Mouse (Mus musculus) neural tube, embryonic 14.5 days (tissue): ENCODE measurements around the gene 3110082J24Rik. TPM values are rescaled to one million over a fixed set of nuclear protein-coding genes. Genes with fewer than 3 reads are reported as not detected.

Experiments used
- ATAC-seq: fragments of 200-750 bp; cut with Nextera tagmentation; 2 replicates; pipeline ENCODE4 v1.8.0; 2017; ENCODE audit warnings: low read depth, mild to moderate bottlenecking, moderate TSS enrichment, moderate library complexity
- H3K27ac ChIP-seq: fragments of 300-500 bp; sonication (generic); 2 replicates; pipeline ENCODE4 v1.5.1; 2014; ENCODE audit warnings: low read depth, mild to moderate bottlenecking, control low read depth, low read length, moderate library complexity, mixed read lengths
- H3K27me3 ChIP-seq: fragments of 300-500 bp; sonication (generic); 2 replicates; pipeline ENCODE4 v1.6.1; 2014; ENCODE audit warnings: low read length; ENCODE audit not compliant: control insufficient read depth, insufficient read depth
- H3K36me3 ChIP-seq: fragments of 300-500 bp; sonication (generic); 2 replicates; pipeline ENCODE4 v1.6.1; 2014; ENCODE audit warnings: low read length, mixed read lengths; ENCODE audit not compliant: control insufficient read depth, insufficient read depth
- H3K4me1 ChIP-seq: fragments of 300-500 bp; sonication (generic); 2 replicates; pipeline ENCODE4 v1.6.1; 2014; ENCODE audit warnings: low read length; ENCODE audit not compliant: control insufficient read depth, insufficient read depth
- H3K4me2 ChIP-seq: fragments of 300-500 bp; sonication (generic); 2 replicates; pipeline ENCODE4 v1.6.1; 2014; ENCODE audit warnings: mild to moderate bottlenecking, low read depth, low read length, control low read depth
- H3K4me3 ChIP-seq: fragments of 300-500 bp; sonication (generic); 2 replicates; pipeline ENCODE4 v1.5.1; 2014; ENCODE audit warnings: low read depth, low read length, control low read depth, mixed read lengths
- H3K9ac ChIP-seq: fragments of 300-500 bp; sonication (generic); replicated peaks from 2 replicates; pipeline ENCODE4 v1.6.1; 2014; ENCODE audit warnings: low read depth, mild to moderate bottlenecking, control low read depth, low read length, mixed read lengths
- H3K9me3 ChIP-seq: fragments of 300-500 bp; sonication (generic); 2 replicates; pipeline ENCODE4 v1.6.1; 2016; ENCODE audit warnings: low read length; ENCODE audit not compliant: control insufficient read depth
- WGBS: fragments of 180-500 bp; shearing (Covaris S2); extraction: QIAGEN DNeasy Blood & Tissue Kit; methylation state at CpG from one replicate; pipeline ENCODE4 v1.1.7; 2014; 5-methylcytosine and 5-hydroxymethylcytosine counted together
- polyA plus RNA-seq: library from polyadenylated mRNA; unstranded; fragments of >200 nt; fragmentation: Nextera tagmentation; extraction: Ambion mirVana; gene quantifications from 2 replicates; pipeline ENCODE4 v1.2.1, GENCODE M21; 2014

Gene 3110082J24Rik
- polyA plus RNA-seq, 1 experiment from 2014 or later: 4.8 TPM

DNA sequence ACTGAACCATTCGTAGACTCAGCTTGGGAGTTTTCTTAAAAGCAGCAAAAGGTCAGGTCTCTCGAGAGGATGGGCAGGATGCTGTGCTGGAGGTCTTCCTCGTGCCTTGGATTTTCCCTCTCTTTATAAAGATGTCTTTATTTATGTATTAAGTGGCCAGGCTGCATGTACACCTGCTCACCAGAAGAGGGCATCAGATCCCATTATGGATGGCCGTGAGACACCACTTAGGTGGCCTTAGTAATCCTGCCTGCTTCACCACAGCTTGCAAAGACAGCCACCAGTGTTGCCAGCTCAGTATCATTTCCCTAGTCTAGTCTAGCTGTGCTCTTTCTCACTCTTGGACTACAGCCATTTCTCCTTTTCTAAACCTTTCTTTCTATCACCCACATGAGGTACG, 19.7 kb upstream of the 3110082J24Rik start:
- H3K27me3 ChIP-seq: no peaks in the 10 kb centered on the region
- WGBS: 53% methylated on average over 5 of the region's 5 CpGs
- 0 out of 2 replicates have a peak, but pooled peaks have one; percentile 19 for ATAC-seq
- H3K36me3 ChIP-seq: peaks cover 63% of the 10 kb centered on the region
- H3K4me2 ChIP-seq: no peak overlapping the region
- H3K4me3 ChIP-seq: no peak overlapping the region
- H3K27ac ChIP-seq: no peak overlapping the region
- no peak overlapping the region for H3K9ac ChIP-seq
- no peaks in the 10 kb centered on the region for H3K4me1 ChIP-seq
- no peaks in the 10 kb centered on the region for H3K9me3 ChIP-seq

DNA sequence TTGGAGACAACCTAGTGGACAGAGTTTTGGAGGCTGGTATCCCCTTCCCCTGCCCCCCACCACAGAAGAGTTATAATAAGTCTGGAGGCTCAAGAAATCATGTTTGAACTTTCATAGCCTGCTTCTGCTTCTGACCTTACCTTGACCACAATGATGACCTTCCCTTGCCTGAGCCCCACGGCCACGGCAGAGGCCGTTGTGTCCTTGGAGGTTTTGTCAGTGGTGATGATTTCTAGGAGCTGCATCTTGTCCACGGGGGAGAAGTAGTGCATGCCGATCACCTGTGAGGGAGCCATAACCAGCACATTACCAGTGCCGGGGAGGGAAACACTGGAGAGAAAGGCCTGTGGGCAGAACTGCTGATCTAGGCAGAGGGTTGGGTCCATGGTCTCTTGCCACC, 16.6 kb upstream of the 3110082J24Rik start:
- H3K9ac ChIP-seq: no peak overlapping the region
- H3K4me3 ChIP-seq: no peak overlapping the region
- H3K36me3 ChIP-seq: peaks cover 67% of the 10 kb centered on the region
- 90% methylated on average over 6 of the region's 6 CpGs for WGBS
- no peak overlapping the region for H3K4me2 ChIP-seq
- H3K27ac ChIP-seq: no peak overlapping the region
- no peaks in the 10 kb centered on the region for H3K9me3 ChIP-seq
- H3K4me1 ChIP-seq: no peaks in the 10 kb centered on the region
- H3K27me3 ChIP-seq: no peaks in the 10 kb centered on the region
- ATAC-seq: no peak

DNA sequence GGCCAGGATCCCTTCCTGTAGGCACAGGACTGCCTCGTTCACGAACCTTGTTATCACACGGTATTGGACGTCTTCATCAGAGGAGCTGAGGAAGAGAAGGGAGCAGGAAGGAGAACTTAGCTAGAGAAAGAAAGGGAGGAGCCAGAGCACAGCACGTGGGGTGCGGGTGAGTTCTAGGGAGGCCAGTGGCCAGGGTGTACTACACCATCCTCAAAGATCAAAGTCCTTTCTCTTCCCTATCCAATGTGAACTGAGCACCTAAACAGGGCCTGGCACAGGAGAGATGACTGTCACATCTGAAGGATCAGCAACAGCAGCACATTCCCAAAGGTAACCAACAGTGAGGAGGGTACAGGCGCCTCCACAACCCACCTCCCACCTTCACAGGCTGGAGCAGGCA, 14.2 kb upstream of the 3110082J24Rik start:
- Histone ChIP-seq H3K36me3 (peaks cover 63% of the 10 kb centered on the region), H3K4me3 (no peak overlapping the region), H3K27me3 (no peaks in the 10 kb centered on the region), H3K4me1 (no peaks in the 10 kb centered on the region), H3K4me2 (no peak overlapping the region), H3K9ac (no peak overlapping the region), H3K27ac (no peak overlapping the region), H3K9me3 (no peaks in the 10 kb centered on the region)
- ATAC-seq: no peak
- WGBS: 91% methylated on average over 7 of the region's 7 CpGs

DNA sequence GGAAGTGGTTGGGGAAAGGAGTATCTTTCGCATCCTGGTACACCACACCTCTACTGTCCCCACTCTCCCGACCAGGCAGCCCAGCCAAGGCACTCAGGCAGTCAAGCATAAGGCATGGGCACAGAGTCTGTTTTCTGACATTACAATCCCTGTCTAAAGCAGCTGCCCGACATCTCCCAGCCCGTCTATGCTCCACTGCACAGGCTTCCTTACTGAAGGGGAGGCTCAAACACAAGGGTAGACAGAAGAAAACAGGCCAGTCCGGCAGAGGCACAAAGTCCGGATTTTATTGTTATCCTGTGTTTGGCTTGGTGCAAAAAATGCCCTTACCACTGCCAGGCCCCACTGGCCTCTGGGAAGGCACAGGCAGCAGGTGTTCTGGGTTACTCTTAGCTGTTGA, 13.3 kb upstream of the 3110082J24Rik start:
- Histone ChIP-seq H3K9me3 (no peaks in the 10 kb centered on the region), H3K27ac (no peak overlapping the region), H3K4me1 (peaks cover under 1% of the 10 kb centered on the region; the same call in 1 of the 2 replicates), H3K9ac (no peak overlapping the region), H3K4me3 (no peak overlapping the region), H3K36me3 (peaks cover 58% of the 10 kb centered on the region), H3K4me2 (no peak overlapping the region), H3K27me3 (no peaks in the 10 kb centered on the region; the same call in 1 of the 2 replicates)
- no peak for ATAC-seq
- 89% methylated on average over 6 of the region's 6 CpGs for WGBS

DNA sequence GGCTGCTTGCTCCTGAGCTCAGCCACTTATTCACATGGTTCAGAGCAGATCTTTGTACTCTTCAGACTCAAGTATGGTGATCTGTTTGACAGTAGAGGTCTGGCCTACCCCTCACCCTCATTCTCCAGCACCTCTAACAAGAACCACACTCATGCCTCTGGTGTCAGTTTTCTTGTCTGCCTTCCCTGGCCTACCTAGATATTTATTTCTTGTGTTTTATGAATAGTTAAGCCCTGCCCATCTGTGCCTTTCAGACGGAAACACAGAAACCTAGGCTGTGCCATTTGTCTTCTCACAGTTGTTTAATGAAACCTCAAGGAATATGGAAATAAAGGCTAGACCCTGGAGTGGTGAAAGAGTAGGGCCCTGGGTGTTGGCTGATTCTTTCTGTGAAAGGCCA, 12.1 kb upstream of the 3110082J24Rik start:
- peaks cover 47% of the 10 kb centered on the region for H3K36me3 ChIP-seq
- H3K4me2 ChIP-seq: no peak overlapping the region
- H3K9me3 ChIP-seq: no peaks in the 10 kb centered on the region
- 85% methylated on average over 1 of the region's 1 CpGs for WGBS
- peaks cover 7% of the 10 kb centered on the region; the same call in 1 of the 2 replicates for H3K4me1 ChIP-seq
- H3K27ac ChIP-seq: no peak overlapping the region
- H3K27me3 ChIP-seq: no peaks in the 10 kb centered on the region; the same call in 1 of the 2 replicates
- no peak for ATAC-seq
- no peak overlapping the region for H3K4me3 ChIP-seq
- H3K9ac ChIP-seq: no peak overlapping the region

DNA sequence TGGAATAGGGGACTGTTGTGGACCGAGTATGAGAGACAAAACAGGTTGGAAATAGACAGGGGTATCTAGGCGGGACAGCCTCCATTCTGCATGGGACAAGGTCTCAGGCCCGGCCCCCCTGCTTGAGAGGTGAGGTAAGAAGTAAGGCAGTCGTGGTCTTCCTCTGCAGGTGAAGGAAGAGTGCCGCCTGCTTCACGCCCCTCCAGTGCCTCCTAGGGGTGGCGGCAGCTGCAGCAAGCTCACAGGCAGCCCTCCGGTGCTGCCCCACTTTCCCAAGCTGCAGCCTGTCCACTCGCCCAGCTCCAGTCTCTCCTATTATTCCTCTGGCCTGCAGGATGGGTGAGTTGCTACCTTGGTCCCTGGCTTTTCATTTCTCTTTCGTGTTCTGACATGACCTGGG, 9.8 kb upstream of the 3110082J24Rik start:
- 27% methylated on average over 10 of the region's 10 CpGs for WGBS
- H3K9me3 ChIP-seq: no peaks in the 10 kb centered on the region
- H3K27ac ChIP-seq: no peak overlapping the region
- peaks cover 28% of the 10 kb centered on the region for H3K36me3 ChIP-seq
- no peak overlapping the region for H3K4me2 ChIP-seq
- ATAC-seq: no peak
- H3K9ac ChIP-seq: no peak overlapping the region
- no peaks in the 10 kb centered on the region; the same call in 1 of the 2 replicates for H3K27me3 ChIP-seq
- peaks cover 15% of the 10 kb centered on the region for H3K4me1 ChIP-seq
- no peak overlapping the region for H3K4me3 ChIP-seq

DNA sequence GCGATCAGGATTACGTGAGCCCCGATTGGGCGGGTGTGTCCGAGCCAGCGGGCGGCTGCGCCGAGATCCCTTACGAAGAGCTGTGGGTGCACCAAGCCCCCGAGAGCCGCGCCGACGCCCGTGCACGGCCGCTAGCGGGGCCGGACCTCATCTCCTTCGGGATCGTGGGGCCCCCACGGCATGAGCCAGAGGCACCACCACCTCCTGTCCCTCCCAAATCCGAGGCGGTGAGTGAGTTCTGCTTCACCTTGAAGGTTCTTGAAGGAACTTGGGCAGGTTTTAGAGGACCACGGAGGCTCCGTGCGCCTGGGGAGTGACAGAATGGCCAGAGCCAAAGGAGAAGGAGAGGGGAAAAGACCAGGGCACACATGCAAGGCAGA, 8.9 kb upstream of the 3110082J24Rik start:
- no peak overlapping the region for H3K27ac ChIP-seq
- no peaks in the 10 kb centered on the region for H3K9me3 ChIP-seq
- ATAC-seq: no peak; the same call in 1 of the 2 replicates
- H3K4me2 ChIP-seq: peak overlapping the region; percentile 71
- H3K27me3 ChIP-seq: no peaks in the 10 kb centered on the region; the same call in 1 of the 2 replicates
- H3K36me3 ChIP-seq: peaks cover 25% of the 10 kb centered on the region
- H3K4me3 ChIP-seq: peak overlapping the region; percentile 45
- peaks cover 25% of the 10 kb centered on the region for H3K4me1 ChIP-seq
- under 1% methylated on average over 25 of the region's 28 CpGs for WGBS
- H3K9ac ChIP-seq: peak overlapping the region; percentile 52

DNA sequence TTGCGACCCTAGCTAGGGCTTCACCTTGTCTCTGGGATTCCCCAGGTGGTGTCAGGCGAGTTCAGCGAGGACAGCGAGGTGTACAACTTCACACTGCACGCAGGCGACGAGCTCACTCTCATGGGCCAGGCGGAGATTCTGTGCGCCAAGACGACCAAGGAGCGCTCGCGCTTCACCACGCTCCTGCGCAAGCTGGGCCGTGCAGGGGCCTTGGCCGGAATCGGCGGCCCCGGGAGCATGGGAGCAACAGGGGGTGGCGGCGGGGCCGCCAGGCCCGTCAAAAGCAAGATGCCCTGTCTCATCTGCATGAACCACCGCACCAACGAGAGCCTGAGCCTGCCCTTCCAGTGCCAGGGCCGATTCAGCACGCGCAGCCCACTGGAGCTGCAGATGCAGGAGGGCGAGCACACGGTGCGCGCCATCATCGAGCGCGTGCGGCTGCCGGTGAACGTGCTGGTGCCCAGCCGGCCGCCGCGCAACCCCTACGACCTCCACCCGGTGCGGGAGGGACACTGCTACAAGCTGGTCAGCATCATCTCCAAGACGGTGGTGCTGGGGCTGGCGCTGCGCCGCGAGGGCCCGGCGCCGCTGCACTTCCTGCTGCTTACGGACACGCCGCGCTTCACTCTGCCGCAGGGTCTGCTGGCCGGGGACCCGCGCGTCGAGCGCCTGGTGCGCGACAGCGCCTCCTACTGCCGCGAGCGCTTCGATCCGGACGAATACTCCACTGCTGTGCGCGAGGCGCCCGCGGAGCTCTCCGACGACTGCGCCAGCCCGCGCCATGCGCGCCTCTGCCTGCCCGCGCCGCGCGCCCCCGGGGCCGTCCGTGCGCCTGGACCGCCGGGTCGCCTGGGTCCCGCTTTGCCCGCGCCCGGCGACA, 8.2 kb upstream of the 3110082J24Rik start:
- Histone ChIP-seq H3K36me3 (peaks cover 18% of the 10 kb centered on the region), H3K4me1 (peaks cover 27% of the 10 kb centered on the region), H3K4me2 (peak overlapping the region; percentile 71), H3K9ac (peak overlapping the region; percentile 52), H3K27me3 (no peaks in the 10 kb centered on the region; the same call in 1 of the 2 replicates), H3K9me3 (no peaks in the 10 kb centered on the region), H3K27ac (0 out of 2 replicates have a peak overlapping the region, but pooled peaks have one; percentile 28), H3K4me3 (peak overlapping the region; percentile 45)
- ATAC-seq: peak; percentile 88
- 2% methylated on average over 79 of the region's 103 CpGs for WGBS

DNA sequence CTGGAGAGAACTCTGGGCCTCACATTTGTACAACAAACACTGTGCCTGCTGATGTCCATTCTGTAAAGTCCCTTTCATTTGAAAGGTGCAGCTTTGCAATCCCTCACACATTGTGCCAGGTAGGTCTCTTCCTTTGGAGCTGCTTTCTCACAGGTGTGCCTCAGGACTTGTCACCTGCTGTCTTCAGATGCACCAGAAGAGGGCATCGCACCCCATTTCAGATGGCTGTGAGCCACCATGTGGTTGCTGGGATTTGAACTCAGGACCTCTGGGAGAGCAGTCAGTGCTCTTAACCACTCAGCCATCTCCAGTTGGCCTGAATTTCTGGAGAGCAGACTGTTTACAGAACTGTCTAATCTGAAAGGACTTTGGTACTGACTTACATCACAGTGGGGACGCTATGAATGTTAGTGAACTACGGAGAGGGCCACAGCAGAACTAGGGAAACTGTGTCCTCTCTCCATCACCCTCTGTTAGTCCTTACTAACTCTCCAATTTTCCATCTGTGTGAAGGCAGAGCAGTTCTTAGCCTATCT, 6.7 kb upstream of the 3110082J24Rik start:
- H3K27ac ChIP-seq: no peak overlapping the region
- no peak overlapping the region for H3K4me2 ChIP-seq
- H3K9ac ChIP-seq: no peak overlapping the region
- ATAC-seq: no peak
- H3K36me3 ChIP-seq: peaks cover 6% of the 10 kb centered on the region
- H3K4me3 ChIP-seq: no peak overlapping the region
- 82% methylated on average over 3 of the region's 3 CpGs for WGBS
- H3K4me1 ChIP-seq: peaks cover 29% of the 10 kb centered on the region
- no peaks in the 10 kb centered on the region for H3K9me3 ChIP-seq
- no peaks in the 10 kb centered on the region; the same call in 1 of the 2 replicates for H3K27me3 ChIP-seq
